Mouse (Mus musculus) thymus, adult 2 months (tissue): ENCODE measurements around the gene Dync1i1. TPM values are rescaled to one million over a fixed set of nuclear protein-coding genes. Genes with fewer than 3 reads are reported as not detected.

Experiments used
- DNase-seq: peaks from one replicate; pipeline ENCODE4 v3.0.0; 2021
- H3K27ac ChIP-seq: fragments of 200-500 bp; 2 replicates; pipeline ENCODE4 v1.5.1; 2012; ENCODE audit warnings: low read length, control low read depth; ENCODE audit not compliant: control insufficient read depth, insufficient read depth
- H3K27me3 ChIP-seq: fragments of 200-500 bp; 2 replicates; pipeline ENCODE4 v1.6.1; 2012; ENCODE audit warnings: mild to moderate bottlenecking, low read length, moderate library complexity, mixed read lengths; ENCODE audit not compliant: control insufficient read depth, insufficient read depth
- H3K36me3 ChIP-seq: fragments of 200-500 bp; 2 replicates; pipeline ENCODE4 v1.6.1; 2012; ENCODE audit warnings: mild to moderate bottlenecking, low read length, moderate library complexity; ENCODE audit not compliant: control insufficient read depth, insufficient read depth
- H3K4me1 ChIP-seq: fragments of 200-500 bp; replicated peaks from 2 replicates; pipeline ENCODE4 v1.6.1; 2012; ENCODE audit warnings: low read length; ENCODE audit not compliant: control insufficient read depth, insufficient read depth
- H3K4me3 ChIP-seq: fragments of 200-500 bp; 2 replicates; pipeline ENCODE4 v1.5.1; 2012; ENCODE audit warnings: mild to moderate bottlenecking, low read length, control low read depth, moderate library complexity; ENCODE audit not compliant: control insufficient read depth, insufficient read depth
- CTCF ChIP-seq: fragments of 200-500 bp; IDR thresholded peaks from 2 replicates; pipeline ENCODE4 v1.5.1; 2012; ENCODE audit warnings: mild to moderate bottlenecking, control low read depth, low read length, moderate library complexity, borderline replicate concordance; ENCODE audit not compliant: control insufficient read depth, poor library complexity, insufficient read depth; ENCODE audit errors: extremely low read depth
- POLR2A ChIP-seq: fragments of 200-500 bp; IDR thresholded peaks from 2 replicates; pipeline ENCODE4 v1.6.1; 2012; ENCODE audit warnings: mild to moderate bottlenecking, low read length, control low read depth, moderate library complexity; ENCODE audit not compliant: control insufficient read depth, poor library complexity, insufficient read depth; ENCODE audit errors: extremely low read depth
- WGBS: fragments of 180-500 bp; shearing (Covaris S2); methylation state at CpG from one replicate; pipeline ENCODE4 v1.1.7; 2018; 5-methylcytosine and 5-hydroxymethylcytosine counted together
- polyA plus RNA-seq: library from polyadenylated mRNA; depleted of rRNA; stranded (reverse); fragments of >200 nt; gene quantifications from 2 replicates; pipeline ENCODE4 v1.2.3, GENCODE M21; 2012

Gene Dync1i1
- polyA plus RNA-seq, 1 experiment: 10.1 TPM

DNA sequence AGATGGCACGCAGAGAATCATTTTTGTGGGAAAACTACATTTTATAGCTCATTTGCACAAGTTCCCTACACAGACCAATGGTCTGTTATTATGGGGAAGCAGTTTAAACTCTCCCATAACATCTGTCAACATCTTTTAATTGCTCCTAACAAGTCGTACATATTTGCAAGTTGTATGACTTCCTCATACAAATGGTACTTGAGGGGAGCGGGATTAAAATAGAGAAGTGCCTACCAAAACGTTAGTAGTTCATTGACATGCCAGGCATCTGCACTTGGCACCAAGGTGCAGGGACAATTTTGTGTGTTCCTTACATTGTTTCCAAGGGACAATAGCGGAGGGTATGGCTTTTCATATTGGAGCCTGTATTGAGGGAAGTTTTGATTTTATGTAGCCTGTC is 140.7 kb downstream of the Dync1i1 start:
- 45% methylated on average over 5 of the region's 5 CpGs for WGBS
- no peak overlapping the region for H3K27ac ChIP-seq
- H3K36me3 ChIP-seq: no peaks in the 10 kb centered on the region
- TF ChIP-seq CTCF (no peak), POLR2A (no peak)
- H3K4me3 ChIP-seq: no peak overlapping the region
- H3K27me3 ChIP-seq: no peaks in the 10 kb centered on the region
- no peak for DNase-seq
- H3K4me1 ChIP-seq: no peaks in the 10 kb centered on the region

DNA sequence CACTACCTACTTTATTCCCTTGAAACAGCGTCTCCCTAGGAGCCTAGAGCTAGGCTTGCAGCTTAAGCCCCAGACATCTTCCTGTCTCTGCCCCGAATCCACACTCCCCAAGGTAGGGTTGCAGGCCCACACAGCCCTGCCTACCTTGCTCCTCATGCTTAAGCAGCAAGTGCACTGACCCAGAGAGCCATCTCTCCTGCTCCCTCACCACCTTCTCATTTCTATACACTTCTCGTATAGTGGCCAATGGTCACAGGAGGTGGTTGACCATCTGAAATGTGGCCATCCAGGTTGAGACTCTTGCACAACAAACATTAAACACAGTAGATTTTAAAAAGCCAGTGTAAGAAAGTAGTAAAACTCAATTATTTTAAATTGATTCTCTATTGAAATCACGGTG is 141.8 kb downstream of the Dync1i1 start:
- H3K4me1 ChIP-seq: no peaks in the 10 kb centered on the region
- TF ChIP-seq CTCF (no peak), POLR2A (no peak)
- WGBS: 94% methylated on average over 4 of the region's 4 CpGs
- no peak overlapping the region for H3K4me3 ChIP-seq
- H3K27ac ChIP-seq: no peak overlapping the region
- H3K27me3 ChIP-seq: no peaks in the 10 kb centered on the region
- no peak for DNase-seq
- no peaks in the 10 kb centered on the region for H3K36me3 ChIP-seq

DNA sequence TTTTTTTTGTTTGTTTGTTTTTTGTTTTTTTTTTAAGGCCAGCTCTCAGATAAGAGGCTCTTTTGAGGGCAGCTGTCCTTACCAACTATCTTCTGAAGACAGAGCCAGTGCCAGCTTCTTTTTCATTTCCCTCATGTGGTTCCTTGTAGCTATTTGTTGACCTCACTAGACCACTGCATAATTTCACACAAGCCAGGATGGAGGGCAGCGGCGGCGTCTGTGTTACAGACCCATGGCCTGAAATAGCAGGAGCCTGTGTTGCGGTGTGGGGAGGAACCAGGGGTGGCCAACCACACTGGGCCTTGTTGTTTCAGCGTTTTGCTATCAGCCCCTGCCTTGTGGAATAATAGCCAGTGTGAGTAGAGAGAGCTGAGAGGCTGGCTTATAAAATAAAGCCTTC is 145.6 kb downstream of the Dync1i1 start:
- H3K4me1 ChIP-seq: no peaks in the 10 kb centered on the region
- DNase-seq: no peak
- 75% methylated on average over 5 of the region's 5 CpGs for WGBS
- no peak overlapping the region for H3K27ac ChIP-seq
- no peaks in the 10 kb centered on the region for H3K36me3 ChIP-seq
- H3K27me3 ChIP-seq: no peaks in the 10 kb centered on the region
- TF ChIP-seq CTCF (no peak), POLR2A (no peak)
- no peak overlapping the region for H3K4me3 ChIP-seq

DNA sequence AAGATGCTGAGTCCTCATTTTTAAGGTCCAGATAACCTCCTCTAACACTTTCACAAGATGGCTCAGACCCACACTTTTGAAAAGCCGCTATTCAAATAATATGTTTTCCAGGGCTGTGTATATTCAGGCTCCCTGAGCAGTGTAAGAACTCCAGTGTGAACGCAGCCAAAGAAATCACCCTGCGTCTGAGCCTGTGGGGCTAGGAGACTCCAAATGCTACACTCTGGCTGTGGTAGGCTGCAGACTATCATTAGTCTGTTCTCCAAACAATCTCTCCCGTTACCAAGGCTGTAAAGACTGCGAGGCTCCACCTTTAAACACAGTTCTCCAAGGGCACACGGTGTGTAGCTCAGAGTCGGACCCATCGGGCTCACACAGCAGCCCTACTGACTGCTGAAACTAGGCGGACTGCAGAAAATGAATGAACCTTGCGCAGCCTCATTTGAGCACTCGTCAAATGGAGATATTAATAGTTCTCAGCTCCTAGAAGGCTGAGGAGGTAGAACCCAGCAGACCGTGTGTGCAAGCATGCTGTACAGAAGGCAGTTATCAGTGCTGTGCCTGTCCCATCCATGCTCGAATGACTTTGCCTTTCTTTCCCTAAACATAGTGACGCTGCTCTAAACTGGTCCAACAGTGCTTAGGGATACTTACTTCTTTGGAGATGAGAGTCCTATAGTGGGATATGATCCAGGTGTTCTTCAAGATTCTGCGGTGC is 146.3 kb downstream of the Dync1i1 start:
- no peaks in the 10 kb centered on the region for H3K4me1 ChIP-seq
- 87% methylated on average over 15 of the region's 15 CpGs for WGBS
- no peaks in the 10 kb centered on the region for H3K27me3 ChIP-seq
- TF ChIP-seq POLR2A (no peak), CTCF (no peak)
- no peak overlapping the region for H3K4me3 ChIP-seq
- no peaks in the 10 kb centered on the region for H3K36me3 ChIP-seq
- DNase-seq: no peak
- no peak overlapping the region for H3K27ac ChIP-seq

DNA sequence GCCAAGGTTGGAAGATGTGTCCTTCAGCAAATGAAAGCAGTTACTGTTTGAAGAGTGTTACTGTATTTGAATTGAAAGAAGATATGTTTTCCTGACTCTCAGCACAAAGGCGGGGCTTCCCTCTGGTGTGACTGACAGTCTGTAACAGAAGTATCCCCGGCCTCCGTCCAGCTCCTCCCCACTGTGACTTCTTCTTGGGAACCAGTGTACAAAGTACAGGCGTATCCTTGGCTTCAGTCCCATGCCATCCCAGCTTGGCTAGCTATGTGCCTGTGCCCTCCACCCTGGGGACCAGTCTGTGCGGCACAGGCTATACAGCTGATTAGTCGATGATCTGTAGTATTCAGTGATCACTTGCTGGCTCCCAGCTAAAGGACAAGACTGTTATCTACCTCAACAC is 163.9 kb downstream of the Dync1i1 start:
- Histone ChIP-seq H3K36me3 (no peaks in the 10 kb centered on the region), H3K27ac (no peak overlapping the region), H3K27me3 (no peaks in the 10 kb centered on the region), H3K4me1 (no peaks in the 10 kb centered on the region), H3K4me3 (no peak overlapping the region)
- TF ChIP-seq POLR2A (no peak), CTCF (no peak)
- no peak for DNase-seq
- WGBS: 91% methylated on average over 6 of the region's 6 CpGs

DNA sequence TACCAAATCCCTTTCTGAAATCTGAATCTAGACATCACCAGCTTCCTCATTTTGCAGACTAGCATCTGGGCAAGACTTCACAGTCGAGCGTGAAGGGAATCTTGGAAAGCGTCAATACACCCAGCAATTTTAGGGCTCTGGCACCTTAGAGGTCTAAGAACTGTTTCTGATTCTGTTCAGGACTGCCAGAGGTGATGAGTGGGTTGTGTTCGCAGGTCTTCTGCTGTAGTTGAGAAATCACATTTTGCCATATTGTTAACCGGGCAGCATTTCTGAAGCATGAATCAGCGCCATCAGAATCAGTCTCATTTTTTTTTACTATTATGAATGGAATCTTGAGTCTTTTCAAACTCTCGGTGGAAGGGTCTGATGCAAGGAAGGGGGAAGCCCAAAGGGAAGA is 185.9 kb downstream of the Dync1i1 start:
- H3K36me3 ChIP-seq: no peaks in the 10 kb centered on the region
- H3K27me3 ChIP-seq: no peaks in the 10 kb centered on the region
- H3K4me1 ChIP-seq: no peaks in the 10 kb centered on the region
- WGBS: 79% methylated on average over 7 of the region's 7 CpGs
- no peak overlapping the region for H3K4me3 ChIP-seq
- TF ChIP-seq POLR2A (no peak), CTCF (no peak)
- no peak overlapping the region for H3K27ac ChIP-seq
- no peak for DNase-seq

DNA sequence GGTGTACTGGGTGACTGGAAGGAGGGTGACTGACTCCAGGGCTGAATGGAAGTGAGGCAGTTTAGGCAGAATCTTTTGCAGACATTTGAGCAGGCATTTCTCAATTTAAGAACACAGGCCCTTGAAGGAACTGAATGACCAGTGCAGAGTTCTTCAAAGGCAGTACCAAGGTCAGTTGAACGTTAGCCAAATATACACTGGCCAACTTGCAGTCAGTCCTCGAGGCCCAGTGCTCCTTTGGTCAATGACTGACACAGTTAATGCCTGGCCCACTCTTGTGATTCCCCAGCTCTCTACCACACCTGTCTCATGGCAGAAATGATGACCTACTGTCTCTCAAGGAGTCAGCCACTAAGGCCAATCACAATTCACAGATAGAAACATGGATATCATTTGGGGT is 189.6 kb downstream of the Dync1i1 start:
- H3K4me3 ChIP-seq: no peak overlapping the region
- no peaks in the 10 kb centered on the region for H3K27me3 ChIP-seq
- H3K36me3 ChIP-seq: no peaks in the 10 kb centered on the region
- DNase-seq: no peak
- no peak for TF ChIP-seq POLR2A
- no peak for TF ChIP-seq CTCF
- no peak overlapping the region for H3K27ac ChIP-seq
- WGBS: 90% methylated on average over 2 of the region's 2 CpGs
- no peaks in the 10 kb centered on the region for H3K4me1 ChIP-seq
